Mouse (Mus musculus) megakaryocyte, embryonic 14.5 days (primary cell): ENCODE measurements around the gene Lipt1. TPM values are rescaled to one million over a fixed set of nuclear protein-coding genes. Genes with fewer than 3 reads are reported as not detected.

Experiments
- H3K27me3 ChIP-seq: replicated peaks from 2 replicates; pipeline ENCODE3; 2012; ENCODE audit warnings: inconsistent platforms
- H3K36me3 ChIP-seq: replicated peaks from 2 replicates; pipeline ENCODE3; 2012; ENCODE audit warnings: low read length, inconsistent platforms, mixed read lengths
- H3K4me1 ChIP-seq: 2 replicates; pipeline ENCODE4 v1.6.1; 2012; ENCODE audit warnings: inconsistent platforms
- H3K4me3 ChIP-seq: replicated peaks from 2 replicates; pipeline ENCODE3; 2012; ENCODE audit warnings: moderate library complexity, mild to moderate bottlenecking, inconsistent platforms
- H3K9me3 ChIP-seq: 2 replicates; pipeline ENCODE4 v1.6.1; 2012; ENCODE audit warnings: inconsistent platforms
- FLI1 ChIP-seq: IDR thresholded peaks from 2 replicates; pipeline ENCODE4 v1.6.1; 2012; ENCODE audit warnings: low read length, inconsistent platforms, mixed read lengths
- GATA1 ChIP-seq: IDR thresholded peaks from 3 replicates; pipeline ENCODE4 v1.6.1; 2012; ENCODE audit warnings: mixed read lengths, low read length, inconsistent platforms, borderline replicate concordance
- polyA plus RNA-seq: library from polyadenylated mRNA; stranded (reverse); fragments of >175 nt; gene quantifications from 2 replicates; pipeline ENCODE4 v1.2.3, GENCODE M21; 2012; ENCODE audit warnings: low replicate concordance; ENCODE audit not compliant: insufficient read depth

The Lipt1 gene
- polyA plus RNA-seq, 1 experiment, result not detected

- Histone ChIP-seq H3K36me3 (no peaks in the 10 kb centered on the region), H3K4me1 (peaks cover 72% of the 10 kb centered on the region), H3K9me3 (no peaks in the 10 kb centered on the region), H3K27me3 (no peaks in the 10 kb centered on the region), H3K4me3 (peak overlapping the region; percentile 89)
- TF ChIP-seq GATA1 (no peak; the same call in 2 of the 3 replicates), FLI1 (no peak)
Observed at GRCm38 (mm10) chr1:37868640-37869039, 2.9 kb upstream of the Lipt1 start.

GRCm38 (mm10) chr1:37869362-37869761 is 2.2 kb upstream of the Lipt1 start:
- Histone ChIP-seq H3K27me3 (no peaks in the 10 kb centered on the region), H3K4me3 (peak overlapping the region; percentile 89), H3K9me3 (no peaks in the 10 kb centered on the region), H3K4me1 (peaks cover 70% of the 10 kb centered on the region), H3K36me3 (peaks cover 5% of the 10 kb centered on the region)
- no peak for TF ChIP-seq FLI1
- no peak for TF ChIP-seq GATA1

GRCm38 (mm10) chr1:37872131-37873067 is 861 bp downstream of the Lipt1 start:
- H3K4me3 ChIP-seq, result peak overlapping the region; percentile 92
- H3K9me3 ChIP-seq, result peaks cover 8% of the 10 kb centered on the region
- no peaks in the 10 kb centered on the region for H3K27me3 ChIP-seq
- TF ChIP-seq GATA1, result no peak
- TF ChIP-seq FLI1, result no peak
- peaks cover 32% of the 10 kb centered on the region for H3K36me3 ChIP-seq
- H3K4me1 ChIP-seq, result peaks cover 57% of the 10 kb centered on the region

GRCm38 (mm10) chr1:37873157-37873556 is 1.6 kb downstream of the Lipt1 start:
- TF ChIP-seq FLI1, result no peak
- no peak for TF ChIP-seq GATA1
- Histone ChIP-seq H3K36me3 (peaks cover 40% of the 10 kb centered on the region), H3K4me1 (peaks cover 50% of the 10 kb centered on the region), H3K27me3 (no peaks in the 10 kb centered on the region), H3K9me3 (peaks cover 8% of the 10 kb centered on the region), H3K4me3 (peak overlapping the region; percentile 56)

DNA sequence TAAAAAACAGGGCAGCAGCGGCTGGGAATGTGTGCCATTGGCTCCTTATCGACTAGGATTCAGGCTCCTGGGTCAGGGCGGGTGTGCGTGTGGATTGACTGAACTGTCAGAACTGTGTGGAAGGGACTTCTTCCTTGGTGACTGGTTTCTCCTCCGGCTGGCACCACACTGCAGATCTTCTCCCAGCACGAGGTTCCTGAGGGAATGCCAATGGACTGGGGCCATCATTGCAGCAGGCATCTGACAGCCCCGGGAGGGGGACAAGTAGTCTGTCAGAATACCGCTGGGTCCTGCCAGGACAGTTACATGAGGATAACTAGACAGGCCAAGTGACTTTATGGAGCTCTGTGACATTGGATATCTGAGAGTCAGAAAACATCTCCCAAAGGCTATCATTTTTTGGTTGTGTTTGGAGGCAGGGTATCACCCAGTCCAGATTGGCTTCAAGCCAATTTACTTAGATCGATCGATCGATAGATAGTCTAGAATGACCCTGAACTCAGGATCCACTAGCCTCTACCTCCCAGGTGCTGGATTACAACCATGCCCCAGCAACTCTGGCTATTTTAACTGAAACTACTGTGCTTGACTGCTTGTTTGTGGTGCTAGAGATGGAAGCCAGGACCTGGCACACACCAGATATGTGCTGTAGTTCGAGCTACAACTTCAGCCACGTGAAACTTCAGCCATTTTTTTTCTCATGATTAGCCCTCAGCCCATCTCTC is 6.4 kb downstream of the Lipt1 start:
- Histone ChIP-seq H3K27me3 (no peaks in the 10 kb centered on the region), H3K4me1 (peaks cover 6% of the 10 kb centered on the region; the same call in 1 of the 2 replicates), H3K9me3 (peaks cover 8% of the 10 kb centered on the region), H3K36me3 (peaks cover 86% of the 10 kb centered on the region), H3K4me3 (no peak overlapping the region)
- TF ChIP-seq FLI1 (no peak), GATA1 (no peak)

DNA sequence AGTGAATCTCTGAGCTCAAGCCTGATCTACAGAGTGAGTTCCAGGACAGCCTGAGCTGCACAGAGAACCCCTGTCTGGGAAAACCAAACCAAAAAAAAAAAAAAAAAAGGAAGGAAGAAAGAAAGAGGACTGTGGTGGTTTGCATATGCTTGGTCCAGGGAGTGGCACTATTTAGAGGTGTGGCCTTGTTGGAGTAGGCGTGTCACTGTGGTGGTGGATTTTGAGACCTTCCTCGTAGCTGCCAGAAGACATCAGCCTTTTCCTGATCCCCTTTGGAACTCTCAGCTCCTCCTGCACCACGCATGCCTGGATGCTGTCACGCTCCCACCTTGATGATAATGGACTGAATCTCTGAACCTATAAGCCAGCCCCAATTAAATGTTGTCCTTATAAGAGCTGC is 11.9 kb downstream of the Lipt1 start:
- TF ChIP-seq GATA1 (no peak), FLI1 (no peak)
- no peaks in the 10 kb centered on the region for H3K9me3 ChIP-seq
- H3K27me3 ChIP-seq, result no peaks in the 10 kb centered on the region
- peaks cover 17% of the 10 kb centered on the region for H3K4me1 ChIP-seq
- H3K36me3 ChIP-seq, result peaks cover 82% of the 10 kb centered on the region
- H3K4me3 ChIP-seq, result no peak overlapping the region

DNA sequence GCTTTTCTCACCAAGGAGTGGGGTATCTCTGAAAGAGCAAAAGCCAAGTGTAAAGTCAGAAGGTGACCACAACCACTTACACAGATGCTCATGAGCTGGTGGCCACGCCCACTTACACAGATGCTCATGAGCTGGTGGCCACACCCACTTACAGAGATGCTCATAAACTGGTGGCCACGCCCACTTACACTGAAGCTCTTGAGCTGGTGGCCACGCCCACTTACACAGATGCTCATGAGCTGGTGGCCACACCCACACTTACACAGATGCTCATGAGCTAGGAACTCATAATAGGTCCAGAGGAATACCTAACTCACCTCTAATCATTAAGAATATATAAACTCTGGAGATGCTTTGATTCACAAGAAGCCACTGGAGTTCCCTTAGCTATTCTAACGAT is 12.9 kb downstream of the Lipt1 start:
- H3K27me3 ChIP-seq, result no peaks in the 10 kb centered on the region
- no peak overlapping the region for H3K4me3 ChIP-seq
- H3K9me3 ChIP-seq, result no peaks in the 10 kb centered on the region
- no peak for TF ChIP-seq FLI1
- no peak for TF ChIP-seq GATA1
- peaks cover 73% of the 10 kb centered on the region for H3K36me3 ChIP-seq
- H3K4me1 ChIP-seq, result peaks cover 27% of the 10 kb centered on the region

GRCm38 (mm10) chr1:37889206-37889605 is 17.7 kb downstream of the Lipt1 start:
- Histone ChIP-seq H3K4me3 (peak overlapping the region; percentile 99), H3K4me1 (peaks cover 53% of the 10 kb centered on the region), H3K27me3 (no peaks in the 10 kb centered on the region), H3K36me3 (peaks cover 42% of the 10 kb centered on the region), H3K9me3 (no peaks in the 10 kb centered on the region)
- TF ChIP-seq GATA1, result no peak
- no peak for TF ChIP-seq FLI1

GRCm38 (mm10) chr1:37890025-37890652 is 18.6 kb downstream of the Lipt1 start, which contains the start of the genes Mitd1 and Mrpl30:
Gene Mitd1 (minus strand): TSS chr1:37890411.
Gene Mrpl30 (plus strand): TSS chr1:37890477.
- TF ChIP-seq GATA1 (no peak), FLI1 (no peak; the same call in 1 of the 2 replicates)
- Histone ChIP-seq H3K9me3 (no peaks in the 10 kb centered on the region), H3K4me3 (peak within 1 kb of the TSS; percentile 99), H3K4me1 (peaks cover 53% of the 10 kb centered on the region), H3K36me3 (peaks cover 42% of the 10 kb centered on the region), H3K27me3 (no peaks in the 10 kb centered on the region)
